Mouse (Mus musculus) right cerebral cortex, adult 18-20 months (tissue): ENCODE data around the gene Vkorc1l1.
"Not testable (repeated sequence)": the region's sequence is repeated elsewhere in the genome, so short reads cannot be mapped to it uniquely, and the experiment has no call there.

Experiments used
- DNase-seq: peaks from one replicate; pipeline ENCODE4 v3.0.0; 2022; ENCODE audit warnings: mixed read lengths

The Vkorc1l1 gene

GRCm38 (mm10) chr5:129941495-129942045 is at the start of gene Vkorc1l1:
TSS of gene Vkorc1l1 (plus strand) at chr5:129941970.
- DNase-seq: peak; percentile 98

DNA sequence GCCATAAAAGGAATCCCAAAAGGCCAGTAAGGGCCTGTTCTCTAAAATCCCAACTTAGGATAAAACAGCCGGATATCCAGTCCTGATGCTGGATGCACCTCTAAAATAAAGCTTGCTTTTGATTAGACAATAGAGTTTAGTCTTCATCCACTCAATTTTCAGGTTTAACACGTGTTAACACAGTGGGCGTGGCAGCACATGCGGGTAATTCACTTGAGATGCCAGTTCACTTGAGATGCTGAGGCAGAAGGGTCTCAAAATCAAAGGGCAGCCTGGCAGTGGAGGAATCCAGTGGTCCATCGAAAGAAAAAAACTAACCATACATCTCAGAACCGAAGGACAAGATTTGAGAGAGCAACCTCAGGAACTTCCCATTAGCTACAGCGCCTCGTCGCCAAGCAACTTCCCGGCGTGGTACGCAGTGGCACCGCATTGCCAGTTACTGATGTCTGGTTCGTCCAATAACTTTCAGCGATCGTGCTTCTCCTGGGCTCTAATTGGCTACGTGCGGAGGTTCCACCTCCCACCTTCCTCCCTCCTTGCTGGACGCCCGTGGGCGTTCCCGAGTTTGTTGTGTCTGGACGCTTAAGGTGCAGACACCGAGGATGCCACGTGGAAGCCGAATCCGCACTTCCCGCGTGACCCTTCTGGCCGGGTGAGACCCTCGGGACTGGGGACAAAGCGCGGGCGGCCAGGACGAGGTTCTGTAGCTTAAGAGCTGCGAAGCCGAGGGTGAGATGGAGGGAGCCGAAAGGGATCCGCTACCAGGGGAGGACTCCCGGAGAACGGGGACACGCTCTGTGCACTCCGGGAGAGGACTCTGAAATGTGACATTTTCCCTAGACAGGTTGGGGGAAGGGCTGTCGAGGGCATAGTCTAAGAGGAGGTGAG is 46.3 kb upstream of the Vkorc1l1 start, which contains the start of gene Zbed5:
Gene Zbed5 (plus strand): TSS at position 526 of the 891 bp plus-strand sequence.
- peak; percentile 92 for DNase-seq

DNA sequence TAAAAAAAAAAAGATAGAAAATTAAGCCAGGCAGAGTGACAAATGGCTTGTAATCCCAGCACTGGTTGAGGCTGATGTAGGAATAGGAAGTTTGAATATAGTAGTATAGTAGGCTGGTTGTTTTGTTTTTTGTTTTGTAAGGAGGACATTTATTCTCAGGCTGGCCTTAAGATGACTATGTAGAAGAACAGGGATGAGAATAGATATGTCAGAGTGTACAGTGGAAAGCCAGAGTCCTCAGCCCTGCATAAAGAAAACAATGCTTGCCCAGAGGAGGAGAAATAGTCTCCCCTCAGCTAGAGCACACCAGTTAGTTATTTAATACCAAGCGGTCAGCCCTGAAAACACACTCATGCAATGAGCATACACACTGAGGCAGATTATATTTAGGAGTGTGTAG is 43.3 kb upstream of the Vkorc1l1 start, which contains the start of gene Phkg1:
Gene Phkg1 (minus strand): TSS at position 101 of the 400 bp plus-strand sequence.
- no peak for DNase-seq

DNA sequence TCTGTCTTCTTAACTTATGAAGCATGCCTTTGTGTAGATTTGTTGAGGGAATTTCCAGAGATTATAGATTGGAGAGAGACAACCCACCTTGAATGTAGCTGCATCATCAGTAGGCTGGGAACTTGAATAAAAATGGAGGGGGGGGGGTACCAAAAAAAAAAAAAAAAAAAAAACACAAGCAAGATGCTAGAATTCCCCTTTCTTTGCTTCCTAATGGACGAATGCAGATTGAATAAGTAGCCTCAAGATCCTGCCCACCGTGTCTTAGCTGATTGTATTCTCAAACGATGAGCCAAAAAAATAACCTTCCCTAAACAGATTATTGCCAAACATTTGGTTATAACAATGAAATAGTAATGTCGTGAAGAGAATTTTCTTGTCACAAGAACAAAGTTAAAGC is 34.0 kb upstream of the Vkorc1l1 start:
- DNase-seq: no peak

DNA sequence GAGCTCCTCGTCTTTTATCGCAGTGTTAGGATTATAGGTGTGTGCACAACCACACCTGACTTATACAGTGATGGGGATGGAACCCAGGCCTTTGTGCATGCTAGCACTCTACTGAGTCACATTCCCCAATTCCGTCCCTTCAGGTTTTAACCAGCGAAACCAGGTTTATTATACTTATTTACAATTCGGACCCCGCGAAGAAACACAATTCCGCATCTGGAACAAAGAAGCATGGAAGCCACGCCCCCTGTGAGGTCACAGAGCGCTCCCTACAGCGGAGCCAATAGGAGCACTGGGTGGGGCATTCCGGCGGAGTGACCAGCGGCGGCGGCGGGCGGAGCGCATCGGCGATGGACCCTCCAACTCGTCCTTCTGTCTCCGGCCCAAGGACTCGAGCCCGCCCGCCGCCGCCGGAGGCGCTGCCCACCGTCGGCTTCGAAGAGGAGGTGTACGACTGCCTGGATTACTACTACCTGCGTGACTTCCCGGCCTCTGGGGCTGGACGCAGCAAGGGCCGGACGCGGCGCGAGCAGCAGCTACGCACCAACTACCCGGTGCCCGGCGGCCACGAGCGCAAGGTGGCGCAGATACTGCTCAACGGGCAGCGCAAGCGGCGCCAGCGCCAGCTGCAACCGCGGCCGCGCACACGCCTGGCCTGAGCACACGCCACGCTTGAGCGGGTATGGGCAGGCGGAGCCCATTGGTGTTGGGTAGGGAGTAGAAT is 33.4 kb upstream of the Vkorc1l1 start, which contains the start of gene Nupr1l:
Gene Nupr1l (plus strand): TSS at position 299 of the 724 bp plus-strand sequence.
- DNase-seq: peak; percentile 89

- DNase-seq: no peak
Observed at GRCm38 (mm10) chr5:129909147-129909546, 32.6 kb upstream of the Vkorc1l1 start.

DNA sequence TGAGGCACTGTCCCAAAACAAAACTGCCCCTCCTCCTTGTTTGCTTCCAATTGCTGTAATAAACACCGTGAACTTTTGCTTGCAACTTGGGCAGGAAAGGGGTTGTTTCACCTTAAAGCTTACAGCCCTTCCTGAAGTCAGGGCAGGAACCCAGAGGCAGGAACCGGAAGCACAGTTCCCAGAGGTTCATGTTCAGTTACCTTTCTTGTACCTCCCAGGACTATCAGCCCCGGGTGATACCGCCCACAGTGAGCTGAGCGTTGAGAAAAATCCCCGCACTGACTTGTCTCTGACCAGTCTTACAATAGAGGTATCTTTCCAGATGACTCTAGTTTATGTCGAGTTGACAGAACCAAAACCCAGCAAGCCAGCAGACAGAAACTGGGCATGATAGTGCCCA is 32.2 kb upstream of the Vkorc1l1 start:
- DNase-seq: no peak

GRCm38 (mm10) chr5:129914024-129914423 is 27.7 kb upstream of the Vkorc1l1 start:
- DNase-seq: no peak

GRCm38 (mm10) chr5:129915491-129915890 is 26.3 kb upstream of the Vkorc1l1 start:
- not testable (repeated sequence) for DNase-seq

GRCm38 (mm10) chr5:129918065-129918651 is 23.6 kb upstream of the Vkorc1l1 start:
- no peak for DNase-seq

GRCm38 (mm10) chr5:129918752-129919151 is 23.0 kb upstream of the Vkorc1l1 start:
- no peak for DNase-seq

DNA sequence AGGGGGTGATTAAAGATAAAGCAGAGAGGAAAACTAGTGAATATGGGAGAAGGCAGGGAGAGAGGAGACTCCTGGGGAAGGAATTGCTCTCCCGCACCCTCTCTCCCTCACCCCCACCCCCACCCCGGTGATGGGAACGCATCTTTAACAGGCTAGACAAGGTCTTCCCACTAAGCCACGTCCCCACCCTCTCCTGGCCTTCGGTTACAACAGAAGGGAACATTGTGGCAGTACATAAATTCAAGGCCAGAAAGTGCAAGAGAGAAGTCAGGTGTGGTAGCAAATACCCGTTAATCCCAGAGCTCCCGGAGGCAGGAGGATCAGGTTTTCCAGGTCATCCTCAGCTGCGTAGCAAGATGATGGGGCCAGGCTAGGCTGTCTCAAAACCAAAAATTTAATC is 22.4 kb upstream of the Vkorc1l1 start:
- no peak for DNase-seq

DNA sequence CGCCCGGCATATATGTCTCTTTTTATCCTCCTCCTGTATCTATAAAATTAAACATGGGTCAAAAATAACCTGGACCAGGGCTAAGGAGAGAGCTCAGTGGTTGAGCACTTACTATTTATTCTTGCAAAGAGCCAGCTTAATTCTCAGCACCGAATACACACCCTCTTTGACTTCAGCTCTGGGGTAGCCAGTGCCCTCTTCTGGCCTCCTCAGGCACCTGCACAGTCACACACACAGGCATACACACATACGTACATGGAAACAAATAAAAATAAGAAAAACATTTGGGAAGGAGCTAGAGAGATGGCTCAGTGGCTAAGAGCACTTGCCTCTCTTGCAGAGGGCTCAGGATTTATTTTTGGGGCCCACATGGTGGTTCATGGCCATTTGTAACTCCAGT is 19.8 kb upstream of the Vkorc1l1 start:
- DNase-seq: no peak

DNA sequence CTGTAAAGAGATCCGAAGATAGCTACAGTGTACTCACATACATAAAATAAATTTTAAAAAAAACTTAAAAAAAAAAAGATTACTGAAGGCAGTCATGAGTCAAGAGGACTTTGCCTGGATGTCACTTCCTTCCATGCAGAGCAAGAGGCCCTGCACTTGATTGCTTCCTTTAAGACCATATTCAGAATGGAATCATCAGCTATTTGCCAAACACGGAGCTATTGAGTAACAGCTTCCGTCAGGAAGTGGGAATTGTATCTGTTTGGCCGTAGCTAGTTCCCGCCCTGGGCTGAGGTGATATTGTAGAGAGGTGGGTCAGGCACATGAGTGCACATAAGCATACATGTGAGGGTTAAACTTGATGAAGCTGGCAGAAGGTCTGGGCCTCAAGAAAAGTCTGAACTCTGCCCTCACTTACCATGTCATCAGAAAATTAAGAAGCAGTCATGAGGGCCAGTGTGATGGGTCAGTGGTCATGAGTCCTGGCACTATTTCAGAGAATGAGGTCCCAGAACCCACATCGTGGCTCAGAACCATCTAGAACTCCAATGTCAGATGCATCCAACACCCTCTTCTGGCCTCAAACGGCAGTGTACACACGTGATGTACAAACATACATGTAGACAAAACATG is 16.8 kb upstream of the Vkorc1l1 start:
- no peak for DNase-seq

- DNase-seq: no peak
Observed at GRCm38 (mm10) chr5:129925933-129926332, 15.8 kb upstream of the Vkorc1l1 start.

GRCm38 (mm10) chr5:129929924-129930855 is 11.6 kb upstream of the Vkorc1l1 start:
- no peak for DNase-seq

- DNase-seq: no peak
Observed at GRCm38 (mm10) chr5:129936941-129937340, 4.8 kb upstream of the Vkorc1l1 start.

- no peak for DNase-seq
Observed at GRCm38 (mm10) chr5:129940281-129940680, 1.5 kb upstream of the Vkorc1l1 start.

GRCm38 (mm10) chr5:129940736-129941494 is 855 bp upstream of the Vkorc1l1 start:
- DNase-seq: no peak
